Mouse (Mus musculus) cerebellum, adult 8-10 months (tissue): ENCODE data around the gene Fgfr2.

Source experiments
- DNase-seq: peaks from one replicate; pipeline ENCODE4 v3.0.0; 2022

The Fgfr2 gene

DNA sequence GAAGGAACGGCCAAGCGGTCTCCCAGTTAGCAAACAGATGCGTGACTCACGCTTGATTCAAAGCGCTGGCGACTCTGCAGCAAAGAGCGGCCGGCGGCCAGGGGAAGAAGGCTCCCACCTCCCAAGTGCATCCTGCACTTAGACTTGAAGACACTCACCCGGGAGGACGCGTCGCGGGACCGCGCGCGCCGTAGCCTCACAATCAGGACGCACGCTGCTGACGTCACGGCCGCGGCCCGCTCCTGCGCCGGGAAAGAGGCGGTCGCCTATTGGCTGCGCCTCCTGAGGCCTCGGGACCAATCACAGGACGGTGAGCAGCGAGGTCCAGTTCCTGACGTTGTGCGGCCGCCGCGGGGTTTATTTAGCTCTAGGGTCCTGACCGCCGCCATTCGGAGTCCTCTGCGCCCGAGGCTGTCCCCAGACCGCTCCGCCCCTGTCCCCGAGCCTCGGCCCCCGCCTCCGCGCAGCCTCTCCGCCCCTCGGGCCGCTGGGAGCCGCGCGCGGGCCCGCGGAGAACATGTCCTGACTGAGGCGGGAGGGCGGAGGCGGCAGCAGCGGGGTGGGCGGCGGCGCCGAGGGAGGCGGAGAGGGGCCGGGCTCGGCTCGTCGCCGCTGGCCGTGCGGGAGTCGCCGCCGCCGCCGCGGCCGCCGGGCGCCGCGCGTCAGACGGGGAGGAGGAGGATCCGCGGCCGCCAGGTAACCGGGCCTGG lies 192.1 kb downstream of the Fgfr2 start, which contains the start of gene Zranb1:
Gene Zranb1 (plus strand): TSS at position 293 of the 710 bp plus-strand sequence.
- peak; percentile 98 for DNase-seq

- DNase-seq: no peak
These were observed 193.1 kb downstream of the Fgfr2 start for GRCm38 (mm10) chr7:132930055-132930454.

- DNase-seq: no peak
These were observed 195.9 kb downstream of the Fgfr2 start for GRCm38 (mm10) chr7:132927201-132927600.

GRCm38 (mm10) chr7:132925227-132925626 lies 197.9 kb downstream of the Fgfr2 start:
- no peak for DNase-seq

GRCm38 (mm10) chr7:132921971-132922370 lies 201.2 kb downstream of the Fgfr2 start:
- DNase-seq: no peak

- DNase-seq: no peak
These were observed 219.4 kb downstream of the Fgfr2 start for GRCm38 (mm10) chr7:132903796-132904195.

- no peak for DNase-seq
These were observed 222.2 kb downstream of the Fgfr2 start for GRCm38 (mm10) chr7:132900826-132901531.

- DNase-seq: no peak
These were observed 224.9 kb downstream of the Fgfr2 start for GRCm38 (mm10) chr7:132898234-132898633.

GRCm38 (mm10) chr7:132897258-132897657 lies 225.9 kb downstream of the Fgfr2 start:
- DNase-seq: no peak

DNA sequence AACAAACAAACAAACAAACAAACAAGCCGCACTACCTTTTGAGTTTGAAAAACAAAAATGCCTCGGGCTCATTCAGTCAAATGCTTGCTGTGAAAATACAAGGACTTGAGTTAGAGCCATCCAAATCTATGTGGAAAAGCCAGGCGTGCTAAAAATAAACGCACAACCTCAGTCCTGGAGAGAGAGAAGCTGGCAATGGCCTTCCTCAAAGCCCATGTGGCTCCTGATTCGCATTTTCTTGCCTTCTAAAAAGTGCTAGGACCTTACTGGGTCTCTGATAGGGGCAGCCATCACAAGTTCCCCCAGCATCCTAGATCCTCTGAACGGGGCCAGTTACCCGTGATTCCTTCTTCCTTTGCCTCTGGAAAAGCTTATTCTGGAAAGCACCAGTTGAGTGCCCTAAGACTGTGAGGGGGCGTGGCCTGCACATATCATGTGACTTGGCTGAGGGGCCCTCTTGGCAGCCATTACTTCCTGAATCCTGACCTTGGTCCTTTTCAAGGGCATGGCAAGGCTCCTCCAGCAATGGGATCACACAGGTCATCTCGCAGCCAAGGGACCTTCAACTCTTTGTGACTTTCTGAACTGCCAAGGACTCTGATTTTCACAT lies 226.8 kb downstream of the Fgfr2 start:
- DNase-seq: no peak

DNA sequence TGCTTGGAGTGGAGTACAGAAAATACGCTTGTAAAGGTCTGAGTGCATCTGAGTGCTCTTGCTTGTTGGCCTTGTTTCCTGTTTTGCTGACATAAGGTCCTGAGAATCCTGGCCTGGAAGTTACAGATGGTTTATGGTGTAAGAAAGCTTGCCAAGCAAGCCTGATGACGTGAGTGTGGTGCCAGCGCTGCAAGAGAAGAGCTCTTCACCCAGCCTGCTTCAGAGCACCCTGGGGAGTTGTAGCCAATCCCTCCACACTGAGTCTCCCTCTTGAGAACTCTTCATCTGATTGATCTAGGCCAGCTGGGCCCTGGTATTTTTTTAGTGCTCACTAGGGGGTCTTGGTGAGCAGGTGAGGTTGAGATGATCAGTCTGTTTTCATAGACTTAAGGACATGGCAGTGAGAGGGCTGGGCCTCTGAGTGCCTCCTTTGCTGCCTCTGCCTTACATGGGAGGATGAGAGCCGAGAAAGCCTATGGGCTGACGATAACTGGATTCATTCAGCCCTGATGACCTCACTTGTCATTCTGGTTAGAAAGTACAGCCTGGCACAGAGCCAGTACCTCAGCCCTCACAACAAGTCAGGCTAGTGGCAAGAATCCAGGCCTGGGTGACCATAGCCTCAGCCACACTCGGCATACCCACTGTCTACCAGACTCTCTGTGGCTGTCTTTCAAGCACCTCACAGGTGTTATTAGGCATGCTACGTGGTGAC lies 228.2 kb downstream of the Fgfr2 start:
- DNase-seq: peak; percentile 67

- DNase-seq: no peak
These were observed 229.8 kb downstream of the Fgfr2 start for GRCm38 (mm10) chr7:132893336-132893735.

GRCm38 (mm10) chr7:132892806-132893205 lies 230.3 kb downstream of the Fgfr2 start:
- no peak for DNase-seq

DNA sequence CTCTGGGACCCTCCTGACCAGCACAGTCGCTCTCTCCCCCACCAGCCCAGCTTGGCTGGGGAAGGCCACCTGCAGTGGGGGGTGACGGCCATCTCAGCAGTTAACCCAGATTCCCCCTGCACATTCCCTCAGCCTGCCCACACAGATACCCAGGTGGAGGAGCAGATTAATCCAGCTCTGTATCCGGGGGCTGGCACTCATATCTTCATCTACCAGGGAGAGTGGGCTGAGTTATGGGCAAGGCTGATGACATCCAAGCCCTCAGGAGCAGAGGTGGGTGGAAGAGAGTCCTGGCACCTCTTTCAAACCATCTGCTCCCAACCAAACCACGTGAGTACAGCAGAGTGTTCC lies 230.9 kb downstream of the Fgfr2 start:
- peak; percentile 86 for DNase-seq

- DNase-seq: peak; percentile 85
These were observed 231.4 kb downstream of the Fgfr2 start for GRCm38 (mm10) chr7:132891561-132892310.

DNA sequence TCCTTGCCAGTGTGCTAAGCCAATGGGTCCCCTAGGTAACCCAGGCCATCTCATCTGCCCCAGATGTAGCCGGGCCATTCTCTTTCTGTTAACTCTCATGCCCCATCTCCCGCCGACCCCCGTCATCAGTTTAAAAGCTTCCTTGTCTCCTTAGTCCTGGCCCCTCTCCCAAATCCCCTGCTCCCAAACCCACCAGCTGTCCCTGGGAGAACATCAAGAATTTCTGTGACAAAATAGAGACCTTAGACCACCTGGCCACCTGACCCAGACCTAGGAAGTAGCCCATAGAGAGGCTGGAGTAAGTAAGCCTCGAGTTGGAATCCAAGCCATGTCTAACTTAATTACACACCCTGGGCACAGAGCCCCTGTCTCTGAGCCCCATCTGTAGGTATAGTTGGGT lies 232.9 kb downstream of the Fgfr2 start:
- no peak for DNase-seq

DNA sequence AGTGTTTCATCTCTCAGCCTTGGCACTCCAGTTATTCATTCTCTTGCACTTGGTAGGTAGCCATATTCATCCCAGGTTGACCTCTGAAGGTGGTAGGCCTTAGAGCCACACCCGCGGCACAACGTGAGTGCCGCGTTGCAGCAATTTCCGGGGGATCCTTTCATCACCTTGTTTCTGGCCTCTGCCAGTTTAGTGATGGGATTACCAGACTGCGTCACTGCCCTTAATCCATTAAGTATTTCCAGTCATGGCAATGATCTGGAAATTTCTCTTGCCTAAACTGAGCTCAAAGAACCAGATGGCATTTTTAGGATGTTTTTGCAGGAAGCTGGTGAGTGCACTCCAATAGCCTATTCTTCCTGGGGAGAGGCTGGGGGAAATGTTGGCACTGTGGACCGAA lies 233.5 kb downstream of the Fgfr2 start:
- DNase-seq: no peak

GRCm38 (mm10) chr7:132888518-132889249 lies 234.5 kb downstream of the Fgfr2 start:
- DNase-seq: no peak

- no peak for DNase-seq
These were observed 235.1 kb downstream of the Fgfr2 start for GRCm38 (mm10) chr7:132888052-132888451.

GRCm38 (mm10) chr7:132887019-132887804 lies 235.9 kb downstream of the Fgfr2 start:
- DNase-seq: no peak

GRCm38 (mm10) chr7:132884031-132884430 lies 239.1 kb downstream of the Fgfr2 start:
- DNase-seq: no peak
